Mouse (Mus musculus) liver, adult 2 months (tissue): ENCODE results near the gene Apba2. TPM values are rescaled to one million over a fixed set of nuclear protein-coding genes. Genes with fewer than 3 reads are reported as not detected.

Experiments
- DNase-seq: peaks from one replicate; pipeline ENCODE4 v3.0.0-alpha.2; 2011; ENCODE audit warnings: low read depth, low spot score; ENCODE audit errors: extremely low read depth
- H3K27ac ChIP-seq: fragments of 200-500 bp; replicated peaks from 2 replicates; pipeline ENCODE4 v1.5.1; 2012; ENCODE audit warnings: low read depth, mild to moderate bottlenecking, control low read depth, inconsistent platforms, low read length; ENCODE audit not compliant: insufficient read depth
- H3K27me3 ChIP-seq: fragments of 200-500 bp; 2 replicates; pipeline ENCODE4 v1.6.1; 2012; ENCODE audit warnings: mild to moderate bottlenecking, moderate library complexity, low read length, inconsistent platforms; ENCODE audit not compliant: control insufficient read depth, insufficient read depth
- H3K36me3 ChIP-seq: fragments of 200-500 bp; 2 replicates; pipeline ENCODE4 v1.6.1; 2012; ENCODE audit warnings: low read length, inconsistent platforms; ENCODE audit not compliant: control insufficient read depth, insufficient read depth
- H3K4me1 ChIP-seq: fragments of 200-500 bp; 2 replicates; pipeline ENCODE4 v1.6.1; 2011; ENCODE audit warnings: low read length; ENCODE audit not compliant: control insufficient read depth, insufficient read depth
- H3K4me3 ChIP-seq: fragments of 200-500 bp; 2 replicates; pipeline ENCODE4 v1.5.1; 2011; ENCODE audit warnings: low read depth, mild to moderate bottlenecking, control low read depth, low read length, moderate library complexity; ENCODE audit not compliant: insufficient read depth
- H3K79me2 ChIP-seq: fragments of 200-500 bp; 2 replicates; pipeline ENCODE4 v1.6.1; 2012; ENCODE audit warnings: inconsistent platforms, mild to moderate bottlenecking, low read length, moderate library complexity; ENCODE audit not compliant: control insufficient read depth, insufficient read depth
- H3K9ac ChIP-seq: fragments of 200-500 bp; 2 replicates; pipeline ENCODE4 v1.6.1; 2012; ENCODE audit warnings: low read depth, mild to moderate bottlenecking, control low read depth, inconsistent platforms, low read length
- CTCF ChIP-seq: fragments of 200-500 bp; IDR thresholded peaks from 2 replicates; pipeline ENCODE4 v1.5.1; 2011; ENCODE audit warnings: low read depth, low read length, control low read depth
- POLR2A ChIP-seq: fragments of 200-500 bp; IDR thresholded peaks from 2 replicates; pipeline ENCODE4 v1.6.1; 2011; ENCODE audit warnings: low read length, control low read depth; ENCODE audit not compliant: insufficient read depth; ENCODE audit errors: extremely low read depth
- WGBS: fragments of 180-500 bp; shearing (Covaris S2); methylation state at CpG from one replicate; pipeline ENCODE4 v1.1.7; 2018; 5-methylcytosine and 5-hydroxymethylcytosine counted together
- polyA plus RNA-seq: library from polyadenylated mRNA; depleted of rRNA; stranded (reverse); fragments of >200 nt; gene quantifications from 2 replicates; pipeline ENCODE4 v1.2.3, GENCODE M21; 2012
- total RNA-seq: library from RNA; depleted of rRNA; stranded (reverse); fragments of >200 nt; gene quantifications from 2 replicates; pipeline ENCODE4 v1.2.3, GENCODE M21; 2014

Gene Apba2
- total and polyA plus RNA-seq, 2 experiments, result 0.11 TPM; not detected in 1

DNA sequence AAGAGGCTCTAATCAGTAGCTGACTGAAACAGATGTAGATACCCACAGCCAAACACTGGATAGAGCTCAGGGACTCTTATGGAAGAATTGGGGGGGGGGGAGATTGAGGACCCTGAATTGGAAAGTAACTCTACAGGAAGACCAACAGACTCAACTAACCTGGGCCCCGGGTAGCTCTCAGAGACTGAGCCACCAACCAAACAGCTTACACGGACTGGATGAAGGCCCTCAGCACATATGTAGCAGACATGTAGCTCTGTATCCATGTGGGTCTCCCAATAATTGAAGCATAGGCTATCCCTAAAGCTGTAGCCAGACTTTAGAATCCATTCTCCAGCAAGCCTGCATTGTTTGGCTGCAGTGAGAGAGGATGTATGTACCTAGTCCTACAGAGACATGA is 190.3 kb downstream of the Apba2 start:
- Histone ChIP-seq H3K27me3 (no peaks in the 10 kb centered on the region), H3K9ac (no peak overlapping the region), H3K4me3 (no peak overlapping the region), H3K4me1 (no peaks in the 10 kb centered on the region), H3K36me3 (no peaks in the 10 kb centered on the region), H3K79me2 (no peaks in the 10 kb centered on the region), H3K27ac (no peak overlapping the region)
- DNase-seq, result no peak
- TF ChIP-seq CTCF (no peak), POLR2A (no peak)
- 85% methylated on average over 2 of the region's 2 CpGs for WGBS

DNA sequence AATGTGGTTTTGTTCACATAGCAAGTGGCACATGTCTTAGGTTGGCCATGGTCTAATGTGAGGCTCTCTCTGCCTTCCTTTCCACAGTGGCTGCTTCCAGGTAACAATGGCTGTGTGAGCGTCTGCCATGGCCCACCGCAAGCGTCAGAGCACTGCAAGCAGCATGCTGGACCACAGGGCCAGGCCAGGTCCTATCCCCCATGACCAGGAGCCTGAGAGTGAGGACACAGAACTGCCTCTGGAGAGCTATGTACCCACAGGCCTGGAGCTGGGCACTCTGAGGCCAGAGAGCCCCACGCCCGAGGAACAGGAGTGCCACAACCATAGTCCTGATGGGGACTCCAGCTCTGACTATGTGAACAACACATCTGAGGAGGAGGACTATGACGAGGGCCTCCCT is 193.4 kb downstream of the Apba2 start:
- TF ChIP-seq POLR2A, result no peak
- TF ChIP-seq CTCF, result no peak
- 88% methylated on average over 6 of the region's 6 CpGs for WGBS

DNA sequence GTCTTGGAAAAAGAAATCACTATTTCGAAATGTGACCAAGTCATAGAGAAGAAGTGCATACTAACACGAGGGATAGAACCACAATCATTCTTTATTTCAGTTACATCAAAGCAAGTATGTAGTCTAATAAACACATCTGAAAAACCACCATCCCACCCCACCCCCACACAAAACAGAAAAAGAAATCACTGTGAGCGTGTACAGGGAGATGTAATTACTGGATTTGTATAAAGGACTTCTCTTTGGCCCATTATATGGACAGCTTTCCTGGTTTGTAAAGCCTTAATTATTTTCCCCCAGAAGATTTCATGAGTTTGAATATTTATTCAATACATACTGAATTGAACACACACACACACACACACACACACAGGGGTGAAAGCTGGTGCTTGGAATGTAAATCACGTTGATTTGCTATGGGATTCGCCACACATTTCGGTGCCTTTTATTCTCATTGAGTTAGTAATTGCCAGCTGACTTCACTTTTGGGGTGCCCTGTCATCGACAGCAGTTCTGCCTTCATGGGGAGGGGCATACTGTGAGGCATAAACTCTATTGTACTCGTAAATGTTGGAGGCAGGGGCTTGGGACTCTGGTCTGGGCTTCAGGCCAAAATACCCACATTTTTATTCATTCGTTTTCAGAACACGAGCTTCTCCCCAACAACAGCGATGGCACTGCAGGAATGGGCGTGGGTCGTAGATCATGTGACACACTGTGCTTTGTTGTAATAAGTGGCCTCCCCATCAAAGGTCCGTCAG is 195.2 kb downstream of the Apba2 start:
- DNase-seq, result no peak
- Histone ChIP-seq H3K27me3 (no peaks in the 10 kb centered on the region), H3K4me1 (no peaks in the 10 kb centered on the region), H3K79me2 (no peaks in the 10 kb centered on the region), H3K4me3 (no peak overlapping the region), H3K9ac (no peak overlapping the region), H3K27ac (no peak overlapping the region), H3K36me3 (no peaks in the 10 kb centered on the region)
- WGBS, result 84% methylated on average over 14 of the region's 14 CpGs
- no peak for TF ChIP-seq POLR2A
- no peak for TF ChIP-seq CTCF

More for the DNA sequence above, 193.4 kb downstream of the Apba2 start:
- no peak for DNase-seq
- Histone ChIP-seq H3K4me1 (no peaks in the 10 kb centered on the region), H3K9ac (no peak overlapping the region), H3K27ac (no peak overlapping the region), H3K79me2 (no peaks in the 10 kb centered on the region), H3K27me3 (no peaks in the 10 kb centered on the region), H3K36me3 (no peaks in the 10 kb centered on the region), H3K4me3 (no peak overlapping the region)

DNA sequence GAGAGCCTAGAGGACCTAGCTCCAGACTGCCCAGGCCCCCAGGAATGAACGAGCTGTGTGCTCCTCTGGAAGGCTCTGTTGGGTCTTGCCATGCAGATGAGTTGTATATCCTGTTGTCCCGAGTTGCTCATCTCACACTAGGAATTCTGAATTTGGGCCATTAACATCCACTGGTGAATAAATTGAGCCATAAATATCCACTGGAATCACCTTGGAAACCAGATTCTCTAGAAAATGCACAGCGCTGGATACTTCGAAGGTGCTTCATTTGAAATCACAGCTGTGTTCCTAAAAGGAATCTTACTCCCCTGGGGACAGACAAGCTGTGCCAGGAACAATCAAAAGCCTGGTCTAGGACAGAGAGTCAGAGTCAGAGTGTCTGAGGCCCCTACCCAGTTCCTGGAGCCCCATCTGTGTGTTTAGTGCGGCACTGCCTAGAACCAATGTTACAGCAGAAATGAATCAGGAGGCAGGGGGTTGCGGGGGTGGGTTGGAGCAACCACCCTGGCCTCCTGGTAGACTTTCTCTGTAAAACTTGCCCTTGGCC is 196.4 kb downstream of the Apba2 start:
- DNase-seq, result no peak

DNA sequence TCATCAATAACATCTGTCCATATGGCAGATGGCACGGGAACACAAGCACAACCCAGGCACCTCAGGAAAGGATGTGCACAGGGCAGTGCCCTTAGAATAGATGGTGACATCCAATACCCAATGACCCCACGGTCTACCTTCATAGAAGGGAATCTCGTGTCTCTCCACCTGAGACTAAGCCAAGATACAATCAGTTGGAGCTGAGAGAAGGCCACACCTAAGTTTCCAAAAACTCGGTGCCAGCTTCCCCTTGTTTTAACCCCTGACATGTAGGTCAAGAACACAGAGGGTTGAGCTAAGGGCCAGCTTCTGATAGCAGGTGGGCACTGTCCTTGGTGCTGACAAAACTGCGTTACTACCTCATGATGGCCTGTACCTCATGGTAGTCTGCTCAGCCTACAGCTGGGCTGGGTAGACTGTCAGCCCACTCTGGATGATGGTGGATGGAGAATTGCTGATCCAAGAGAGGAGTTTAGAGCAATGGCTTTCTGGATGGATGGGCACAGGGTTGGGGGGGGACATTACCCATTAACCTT is 202.6 kb downstream of the Apba2 start:
- Histone ChIP-seq H3K4me1 (no peaks in the 10 kb centered on the region), H3K36me3 (no peaks in the 10 kb centered on the region), H3K79me2 (no peaks in the 10 kb centered on the region), H3K27me3 (0 out of 2 replicates have a peak, but pooled peaks cover 3% of the 10 kb centered on the region), H3K4me3 (no peak overlapping the region), H3K9ac (no peak overlapping the region), H3K27ac (no peak overlapping the region)
- TF ChIP-seq CTCF (no peak), POLR2A (no peak)
- 66% methylated on average over 5 of the region's 5 CpGs for WGBS
- DNase-seq, result no peak

More for the DNA sequence above, 196.4 kb downstream of the Apba2 start:
- Histone ChIP-seq H3K79me2 (no peaks in the 10 kb centered on the region), H3K9ac (no peak overlapping the region), H3K36me3 (no peaks in the 10 kb centered on the region), H3K4me3 (no peak overlapping the region), H3K4me1 (no peaks in the 10 kb centered on the region), H3K27ac (no peak overlapping the region), H3K27me3 (no peaks in the 10 kb centered on the region)
- TF ChIP-seq POLR2A, result no peak
- no peak for TF ChIP-seq CTCF
- WGBS, result 84% methylated on average over 6 of the region's 6 CpGs

DNA sequence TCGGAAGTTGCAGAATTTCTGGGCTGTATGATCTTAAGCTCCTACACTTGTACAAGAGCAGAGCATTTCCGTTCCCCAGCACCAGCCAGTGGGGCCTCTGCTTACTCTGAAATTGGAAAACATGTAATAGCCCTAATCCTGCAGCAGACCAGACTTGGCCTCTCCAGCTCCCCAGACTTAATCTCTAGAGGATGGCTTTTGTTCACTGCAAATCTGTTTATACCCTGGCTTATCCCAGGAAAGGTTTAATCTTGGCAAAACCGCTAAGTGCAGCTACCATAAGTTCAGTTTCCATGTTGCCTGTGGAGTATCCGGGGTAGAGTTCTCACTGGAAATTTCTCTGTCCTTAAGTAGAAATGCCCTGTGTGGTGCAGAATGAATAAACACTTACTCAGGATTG is 206.7 kb downstream of the Apba2 start:
- Histone ChIP-seq H3K4me3 (no peak overlapping the region), H3K27me3 (0 out of 2 replicates have a peak, but pooled peaks cover 3% of the 10 kb centered on the region), H3K27ac (no peak overlapping the region), H3K9ac (no peak overlapping the region), H3K79me2 (no peaks in the 10 kb centered on the region), H3K36me3 (no peaks in the 10 kb centered on the region), H3K4me1 (no peaks in the 10 kb centered on the region)
- no peak for DNase-seq
- WGBS, result 81% methylated on average over 4 of the region's 4 CpGs
- no peak for TF ChIP-seq POLR2A
- no peak for TF ChIP-seq CTCF
